Mouse (Mus musculus): ENCODE measurements at regions not wholly inside any gene's neighbourhood (a gene's known extent, or its start where the extent isn't known, plus 50 kb on each side); places are given as distances from the start of the nearest gene placed in this dataset.

GRCm38 (mm10) chr6:108938646-108939045, 110.2 kb downstream of the Edem1 start:
- no peak for TF ChIP-seq CTCF (conservative IDR thresholded peaks at IDR 0.05; ENCODE audit: insufficient read depth, insufficient read length, low read depth, low read length)
- no peak for TF ChIP-seq POLR2A (IDR thresholded peaks at IDR 0.05; ENCODE audit: low read depth, low read length)
